Mouse (Mus musculus) megakaryocyte, embryonic 14.5 days (primary cell): ENCODE results near the gene Spi1.

Experiments used
- FLI1 ChIP-seq: IDR thresholded peaks from 2 replicates; pipeline ENCODE4 v1.6.1; 2012; ENCODE audit warnings: low read length, inconsistent platforms, mixed read lengths
- GATA1 ChIP-seq: IDR thresholded peaks from 3 replicates; pipeline ENCODE4 v1.6.1; 2012; ENCODE audit warnings: mixed read lengths, low read length, inconsistent platforms, borderline replicate concordance

DNA sequence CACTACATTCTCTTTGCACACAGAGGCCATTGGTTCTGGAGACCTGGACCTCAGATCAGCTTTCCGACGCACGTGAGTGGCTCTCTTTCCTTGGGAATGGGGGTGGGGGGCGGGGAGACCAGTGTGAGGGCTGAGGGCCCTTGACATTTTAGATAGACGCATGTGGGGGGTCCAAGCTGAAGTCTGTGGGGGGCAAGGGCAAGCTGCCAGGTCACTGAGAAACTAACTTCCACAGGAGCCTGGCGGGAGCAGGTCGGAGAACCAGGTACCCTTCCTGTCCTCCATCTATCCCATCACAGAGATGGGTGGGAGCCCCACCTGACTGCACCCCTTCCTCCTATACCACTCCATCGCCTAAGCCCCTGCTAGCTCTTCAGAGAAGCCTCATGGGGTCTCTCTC lies 39.3 kb downstream of the Spi1 start:
- no peak for TF ChIP-seq GATA1
- TF ChIP-seq FLI1, result no peak
